In the genomic region with DNA sequence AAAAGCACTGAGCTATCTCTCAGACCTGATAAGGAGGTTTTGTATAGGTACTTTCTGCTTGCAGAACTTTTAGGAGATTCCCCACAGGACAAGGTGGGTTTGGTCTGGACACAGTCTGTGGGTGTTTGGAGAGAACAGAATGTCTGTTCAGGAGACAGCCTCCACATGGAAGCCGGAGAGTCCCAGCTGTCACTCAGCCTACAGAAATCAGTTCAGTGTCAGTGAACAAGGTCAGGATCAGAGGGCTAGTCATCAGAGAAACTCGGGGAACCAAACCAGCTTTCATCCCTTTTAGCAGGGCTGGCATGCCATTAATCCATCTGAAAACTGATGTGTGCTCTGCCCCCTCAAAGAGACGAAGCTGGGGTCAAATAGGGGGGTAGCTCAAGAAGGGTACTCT, we compare ENCODE assay signal across 21 mouse cellular contexts. TPM values are rescaled to one million over a fixed set of nuclear protein-coding genes. Genes with fewer than 3 reads are reported as not detected.
DNase-seq lines count a peak whose midpoint lies in the region; ATAC-seq and TF ChIP-seq lines count a peak whose summit lies in the region.
"Had no signal": no experiment of that assay in that cellular context is flagged by ENCODE, and none has a peak within 500 bp of the region (broad histone marks: within the 10 kb centered on the region; RNA-seq: fewer than 3 reads in every experiment).

No protein-coding gene starts in this region.

- no peaks in the 10 kb centered on the region; the same call in 1 of the 2 replicates for H3K4me1 ChIP-seq in liver, postnatal 0 days (ENCODE audit: insufficient read depth)

- TF ChIP-seq EP300 in liver, postnatal 0 days (IDR thresholded peaks at IDR 0.05; ENCODE audit: low read depth), result no peak

- WGBS in liver, postnatal 0 days (ENCODE audit: insufficient replicate concordance), result 45% methylated on average over 3 of the region's 3 CpGs

- H3K4me2 ChIP-seq in liver, postnatal 0 days (ENCODE audit: low read depth, low read length), result no peak overlapping the region
- H3K4me2 ChIP-seq: embryonic facial prominence, embryonic 15.5 days; heart, embryonic 12.5 days; hindbrain, embryonic 15.5 days had no signal

- no peaks in the 10 kb centered on the region for H3K36me3 ChIP-seq in liver, postnatal 0 days (replicated peaks; ENCODE audit: insufficient read depth, low read length)
- H3K36me3 ChIP-seq: embryonic facial prominence, embryonic 15.5 days; forebrain, embryonic 10.5 days; G1E; heart, embryonic 12.5 days; hindbrain, embryonic 15.5 days had no signal

- peak overlapping the region; percentile 86; the same call in 1 of the 2 replicates for H3K27ac ChIP-seq in layer of hippocampus, adult 2 months
- H3K27ac ChIP-seq in liver, postnatal 0 days (ENCODE audit: low read depth), result no peak overlapping the region
- H3K27ac ChIP-seq: embryonic facial prominence, embryonic 15.5 days; forebrain, embryonic 10.5 days; gastrocnemius, adult 2 months; hindbrain, embryonic 15.5 days had no signal

- H3K27me3 ChIP-seq in liver, postnatal 0 days (ENCODE audit: insufficient read depth, low read length), result no peaks in the 10 kb centered on the region
- H3K27me3 ChIP-seq: hindbrain, embryonic 15.5 days had no signal

- peak; percentile 25 for DNase-seq in cerebellum, adult 11-12 months
- no peak for DNase-seq in cerebellum, postnatal 36 days
- no peak for DNase-seq in layer of hippocampus, adult 2 months (ENCODE audit: low spot score in 2 of 2)
- DNase-seq in layer of hippocampus, adult 8-10 months (ENCODE audit: low spot score in 2 of 2), result no peak
- peak; percentile 45 for DNase-seq in Muller cell, postnatal 12 days (ENCODE audit: inconsistent ontology term)
- peak; percentile 6 for DNase-seq in embryo, embryonic 11 days
- no peak for DNase-seq in liver, postnatal 0 days
- DNase-seq: adrenal gland, postnatal 10 days; B cell, adult 2 months; cerebellum, postnatal 10 days; gastrocnemius, adult 2 months; gastrocnemius, postnatal 25 days had no signal

- H3K9me3 ChIP-seq in liver, postnatal 0 days (ENCODE audit: low read length), result no peaks in the 10 kb centered on the region
- H3K9me3 ChIP-seq: embryonic facial prominence, embryonic 15.5 days; forebrain, embryonic 10.5 days; heart, embryonic 12.5 days; hindbrain, embryonic 15.5 days had no signal

- TF ChIP-seq CTCF in layer of hippocampus, adult 2 months (conservative IDR thresholded peaks at IDR 0.05), result no peak
- TF ChIP-seq CTCF in liver, postnatal 0 days (IDR thresholded peaks at IDR 0.05; ENCODE audit: low read depth), result no peak

- no peak overlapping the region for H3K9ac ChIP-seq in liver, postnatal 0 days (replicated peaks)
- H3K9ac ChIP-seq: embryonic facial prominence, embryonic 15.5 days; heart, embryonic 12.5 days; hindbrain, embryonic 15.5 days had no signal

- ATAC-seq in liver, postnatal 0 days, result no peak
- ATAC-seq: CD4-positive, CD25-positive, alpha-beta regulatory T cell, adult 4 months; forebrain, embryonic 14.5 days; inflammation-experienced regulatory T-cells, adult 6 months had no signal

- no peak overlapping the region for H3K4me3 ChIP-seq in layer of hippocampus, adult 2 months
- no peak overlapping the region for H3K4me3 ChIP-seq in liver, postnatal 0 days (ENCODE audit: low read depth, low read length)
- H3K4me3 ChIP-seq: embryonic facial prominence, embryonic 15.5 days; erythroblast, embryonic 14.5 days; forebrain, embryonic 10.5 days; gastrocnemius, adult 2 months; heart, embryonic 12.5 days; hindbrain, embryonic 15.5 days had no signal

RNA-seq across cellular contexts. Expression of a gene that starts 48.5 kb away (rescaled TPM):
- 100 to 1,000 TPM; 129 to 147 TPM for total RNA-seq in layer of hippocampus, adult 2 months (2021)
- 100 to 1,000 TPM; 110 to 152 (median 139) TPM for total RNA-seq in layer of hippocampus, adult 8-10 months (2022)
- polyA plus RNA-seq in liver, postnatal 0 days (2015; fragmentation: Nextera tagmentation; extraction: Ambion mirVana), result 10.6 and 11.0 TPM in 2 replicates

Comparison
In these comparisons a context has a peak if more than half of its experiments do, and no peak if none do; other contexts are left out.
1. DNase-seq: peak in cerebellum, adult 11-12 months (single experiment), Muller cell, postnatal 12 days (single experiment) and embryo, embryonic 11 days (single experiment); none in cerebellum, postnatal 36 days (0 of 2), layer of hippocampus, adult 2 months (0 of 2), layer of hippocampus, adult 8-10 months (0 of 2) and liver, postnatal 0 days (single experiment).